Mouse (Mus musculus): ENCODE measurements at regions not wholly inside any gene's neighbourhood (a gene's known extent, or its start where the extent isn't known, plus 50 kb on each side); places are given as distances from the start of the nearest gene placed in this dataset.

- TF ChIP-seq MAFK (IDR thresholded peaks at IDR 0.05; ENCODE audit: insufficient replicate concordance, low read length) (no peak), ZMIZ1 (IDR thresholded peaks at IDR 0.05; ENCODE audit: low read depth, low read length) (no peak), IRF4 (IDR thresholded peaks at IDR 0.05; ENCODE audit: low read depth, low read length) (no peak), USF2 (conservative IDR thresholded peaks at IDR 0.05; ENCODE audit: low read depth, low read length) (no peak), CTCF (conservative IDR thresholded peaks at IDR 0.05 in 1 of 2, IDR thresholded peaks at IDR 0.05 in 1 of 2; ENCODE audit: low read depth in 2 of 2, low read length in 2 of 2) (no peak), ZC3H11A (IDR thresholded peaks at IDR 0.05; ENCODE audit: low read depth, low read length) (no peak), POLR2A (IDR thresholded peaks at IDR 0.05; ENCODE audit: low read depth, low read length) (no peak), NELFE (IDR thresholded peaks at IDR 0.05; ENCODE audit: low read depth, low read length) (no peak), ZNF384 (IDR thresholded peaks at IDR 0.05; ENCODE audit: low read depth, low read length) (no peak)
Observed at GRCm38 (mm10) chr13:111055817-111056216, 199.0 kb upstream of the Actbl2 start.

Data from CH12.LX (cell line).